Mouse (Mus musculus) left cerebral cortex, adult 11 months (tissue): ENCODE measurements around the gene Golt1b.

ENCODE experiments used
- DNase-seq: peaks from one replicate; pipeline ENCODE4 v3.0.0; 2022; ENCODE audit warnings: low spot score

Golt1b gene

GRCm38 (mm10) chr6:142384521-142384920, 2.5 kb upstream of the Golt1b start:
- no peak for DNase-seq

DNA sequence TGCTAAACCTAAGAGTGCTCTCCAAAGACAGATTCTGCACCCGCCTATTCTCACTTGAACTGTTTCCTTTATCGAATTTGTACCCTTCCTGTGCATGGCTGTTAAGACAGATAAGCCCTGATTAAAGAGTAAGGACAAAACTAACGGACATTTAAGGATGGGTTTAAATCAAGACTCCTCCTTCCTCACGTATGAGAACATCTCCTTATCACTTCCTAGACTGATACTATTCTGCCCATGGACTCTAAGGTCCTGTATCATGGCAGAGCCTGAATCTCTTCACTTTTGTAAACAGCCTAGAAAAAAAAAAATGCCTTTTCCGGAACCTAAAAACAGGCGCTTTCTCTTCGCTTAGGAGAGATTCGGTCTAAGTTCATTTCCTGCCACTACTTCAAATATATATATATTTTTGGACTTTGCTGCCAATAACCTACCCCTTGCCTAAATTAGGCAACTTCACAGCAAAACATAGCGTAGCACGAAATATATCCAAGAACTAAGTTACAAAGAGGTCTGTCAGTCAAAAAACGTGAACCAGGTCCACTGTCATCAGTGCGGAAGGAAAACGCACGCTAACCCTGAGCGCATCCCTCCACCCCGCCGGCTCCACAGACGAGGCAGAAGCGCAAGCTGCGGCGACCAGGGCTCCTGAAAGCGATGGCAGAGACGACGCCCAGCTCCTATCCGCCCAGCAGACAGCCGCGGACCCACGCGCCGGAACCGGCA, 573 bp upstream of the Golt1b start:
- DNase-seq = no peak

GRCm38 (mm10) chr6:142387755-142388271, 792 bp downstream of the Golt1b start:
- no peak for DNase-seq

- no peak for DNase-seq
Observed at GRCm38 (mm10) chr6:142389101-142389500, 2.1 kb downstream of the Golt1b start.

DNA sequence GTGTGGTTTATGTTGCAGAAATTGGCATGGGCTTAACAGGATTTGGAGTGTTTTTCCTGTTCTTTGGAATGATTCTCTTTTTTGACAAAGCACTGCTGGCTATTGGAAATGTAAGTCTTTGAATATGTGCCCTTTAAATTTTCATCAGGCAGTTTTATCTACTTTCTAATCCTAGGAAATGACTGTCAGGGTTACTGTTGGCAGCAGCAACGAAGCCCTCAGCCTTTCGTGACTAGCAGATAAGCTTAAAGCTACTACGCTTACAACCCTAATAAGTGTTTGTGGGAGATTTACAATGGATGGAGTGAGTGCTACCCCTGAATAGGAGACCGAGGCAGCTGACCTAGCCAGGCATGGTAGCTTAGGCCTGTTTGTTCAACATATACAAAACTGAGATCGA, 5.3 kb downstream of the Golt1b start:
- DNase-seq = no peak

GRCm38 (mm10) chr6:142394669-142395068, 7.6 kb downstream of the Golt1b start:
- DNase-seq = no peak

DNA sequence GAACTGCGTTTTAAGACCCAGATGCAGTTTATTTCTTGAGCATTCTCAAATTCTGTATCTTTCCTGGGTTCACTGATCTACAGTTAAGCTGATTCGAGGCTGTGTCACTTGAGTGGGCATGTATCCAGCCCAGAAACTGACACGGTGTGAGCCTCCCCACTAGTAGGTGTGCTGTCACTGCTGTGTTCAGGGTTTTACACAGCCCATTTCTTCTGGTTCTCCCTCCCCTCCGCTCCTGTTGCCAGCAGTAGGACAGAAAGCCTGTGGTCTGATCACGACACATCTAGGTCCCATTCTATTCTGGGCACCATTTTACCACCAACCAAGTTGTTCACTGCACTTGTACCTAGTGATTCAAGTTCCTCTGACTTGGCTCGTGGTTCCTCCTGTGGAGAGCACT, 8.7 kb downstream of the Golt1b start:
- no peak for DNase-seq

DNA sequence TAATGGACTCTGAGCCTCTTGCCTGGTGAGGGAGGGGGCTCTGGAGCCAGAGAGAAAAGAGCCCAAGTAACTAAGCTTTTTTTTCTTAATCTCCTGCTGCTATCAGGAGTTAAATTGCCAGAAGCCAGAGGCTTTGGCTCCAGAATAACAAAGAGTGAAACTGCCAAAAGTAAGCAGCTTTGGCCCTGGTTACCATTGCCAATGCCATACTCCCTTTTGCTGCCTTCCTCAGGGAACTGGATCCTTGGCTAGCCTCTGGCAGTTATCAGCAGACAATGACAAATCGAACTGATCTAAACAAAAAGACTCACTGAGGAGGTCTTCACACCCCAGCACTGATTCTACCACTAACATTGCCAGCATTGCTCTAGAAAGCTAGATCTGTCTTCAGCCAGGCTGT, 24.1 kb downstream of the Golt1b start:
- no peak for DNase-seq

DNA sequence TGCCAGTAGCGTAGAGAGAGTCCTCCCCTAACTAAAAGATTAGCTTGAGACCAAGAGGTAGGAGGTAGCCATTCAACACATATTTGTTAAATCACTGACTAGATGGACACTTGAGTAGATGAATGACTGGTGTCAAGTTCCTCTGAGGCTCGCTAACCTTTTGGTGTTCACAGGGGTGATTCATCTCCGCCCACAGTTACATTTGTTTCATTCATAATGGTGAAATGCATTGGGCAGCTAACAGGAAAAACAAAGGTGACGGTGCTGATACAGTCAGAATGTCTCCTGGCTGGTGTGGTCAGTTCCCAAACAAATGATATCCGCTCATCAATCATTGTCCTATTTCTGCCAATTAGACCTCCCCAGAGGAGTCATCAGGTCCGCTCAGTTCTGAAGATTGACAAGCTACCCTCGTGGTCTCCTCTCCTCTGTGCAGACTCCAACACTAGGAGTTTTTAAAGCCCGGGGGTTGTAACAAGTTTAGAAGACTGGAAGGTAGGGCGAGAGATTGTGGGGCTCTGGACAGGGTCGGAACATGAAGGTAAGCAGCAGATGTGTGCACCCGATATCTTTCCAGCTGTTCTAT, 26.0 kb downstream of the Golt1b start, which contains the start of gene Spx:
Spx (plus strand) TSS at position 536 of the 586 bp plus-strand sequence.
- no peak for DNase-seq

GRCm38 (mm10) chr6:142413845-142414244, 26.8 kb downstream of the Golt1b start:
- no peak for DNase-seq

GRCm38 (mm10) chr6:142414597-142414996, 27.6 kb downstream of the Golt1b start:
- no peak for DNase-seq

DNA sequence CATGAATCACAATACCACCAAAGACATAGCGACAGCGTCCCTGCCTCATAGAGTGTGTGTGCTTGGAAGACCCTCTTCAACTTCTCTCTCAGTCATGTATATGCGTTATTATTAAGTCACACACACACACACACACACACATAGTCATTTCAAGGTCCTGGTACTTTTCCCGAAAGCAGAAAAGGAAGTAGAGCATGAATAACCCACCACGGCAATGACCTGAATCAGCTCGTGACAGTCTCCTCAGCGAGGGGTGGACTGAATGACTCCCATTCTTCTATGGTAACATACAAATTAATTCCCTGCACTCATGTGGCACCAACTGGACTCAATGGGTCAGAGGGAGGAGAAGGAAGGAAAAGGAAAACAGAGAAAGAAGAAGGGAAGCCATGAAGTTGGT, 38.0 kb downstream of the Golt1b start:
- no peak for DNase-seq

DNA sequence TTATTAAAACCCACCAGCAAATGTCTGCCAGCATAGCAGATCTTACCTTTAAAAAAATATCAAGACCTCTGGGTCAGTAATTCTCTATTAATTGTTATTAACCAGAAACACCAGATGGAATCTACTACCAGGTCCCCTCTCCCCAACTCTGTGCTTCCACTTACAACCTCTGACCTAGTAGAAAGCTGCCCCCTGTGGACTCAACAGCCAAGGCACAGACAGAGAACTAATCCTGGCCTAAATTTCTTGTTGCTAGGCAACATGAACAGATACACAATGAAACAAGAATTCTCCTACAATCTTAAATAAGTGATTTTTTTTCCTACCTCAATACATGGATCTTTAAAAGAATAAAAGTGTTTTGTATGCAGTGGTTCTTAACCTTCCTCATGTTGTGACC, 42.1 kb downstream of the Golt1b start:
- DNase-seq = no peak

GRCm38 (mm10) chr6:142451381-142451780, 64.4 kb downstream of the Golt1b start:
- DNase-seq = no peak

- no peak for DNase-seq
Observed at GRCm38 (mm10) chr6:142453311-142453710, 66.3 kb downstream of the Golt1b start.
